Mouse (Mus musculus): Measurements from ENCODE around the gene Dcaf15.

The Dcaf15 gene

GRCm38 (mm10) chr8:84104697-84105609 is at the start of gene Dcaf15:
TSS of gene Dcaf15 (minus strand) at chr8:84104768.
- peak; percentile 99 for DNase-seq (ENCODE audit: low read depth, low spot score)

- DNase-seq (ENCODE audit: low read depth, low spot score): no peak
These were observed 44.6 kb upstream of the Dcaf15 start for GRCm38 (mm10) chr8:84149181-84149580.

GRCm38 (mm10) chr8:84148531-84148850 is 43.9 kb upstream of the Dcaf15 start:
- no peak for DNase-seq (ENCODE audit: low read depth, low spot score)

GRCm38 (mm10) chr8:84147769-84148530 is 43.4 kb upstream of the Dcaf15 start, which contains the start of the genes Cc2d1a and 4930432K21Rik:
TSS of gene Cc2d1a (minus strand) at chr8:84147936.
TSS of gene 4930432K21Rik (plus strand) at chr8:84148025.
- DNase-seq (ENCODE audit: low read depth, low spot score): peak; percentile 98

- peak; percentile 39 for DNase-seq (ENCODE audit: low read depth, low spot score)
These were observed 42.8 kb upstream of the Dcaf15 start for GRCm38 (mm10) chr8:84147324-84147766.

- DNase-seq (ENCODE audit: low read depth, low spot score): no peak
These were observed 40.2 kb upstream of the Dcaf15 start for GRCm38 (mm10) chr8:84144636-84145245.

- DNase-seq (ENCODE audit: low read depth, low spot score): no peak
These were observed 36.3 kb upstream of the Dcaf15 start for GRCm38 (mm10) chr8:84140838-84141237.

- DNase-seq (ENCODE audit: low read depth, low spot score): no peak
These were observed 33.3 kb upstream of the Dcaf15 start for GRCm38 (mm10) chr8:84137848-84138247.

- DNase-seq (ENCODE audit: low read depth, low spot score): no peak
These were observed 27.7 kb upstream of the Dcaf15 start for GRCm38 (mm10) chr8:84132225-84132624.

GRCm38 (mm10) chr8:84130806-84131205 is 26.2 kb upstream of the Dcaf15 start:
- peak; percentile 39 for DNase-seq (ENCODE audit: low read depth, low spot score)

GRCm38 (mm10) chr8:84128277-84128676 is 23.7 kb upstream of the Dcaf15 start:
- no peak for DNase-seq (ENCODE audit: low read depth, low spot score)

GRCm38 (mm10) chr8:84127202-84127901 is 22.8 kb upstream of the Dcaf15 start:
- no peak for DNase-seq (ENCODE audit: low read depth, low spot score)

- DNase-seq (ENCODE audit: low read depth, low spot score): no peak
These were observed 22.2 kb upstream of the Dcaf15 start for GRCm38 (mm10) chr8:84126742-84127141.

GRCm38 (mm10) chr8:84125656-84126055 is 21.1 kb upstream of the Dcaf15 start, which contains the start of gene Podnl1:
TSS of gene Podnl1 (plus strand) at chr8:84125989.
- no peak for DNase-seq (ENCODE audit: low read depth, low spot score)

GRCm38 (mm10) chr8:84122151-84122550 is 17.6 kb upstream of the Dcaf15 start:
- DNase-seq (ENCODE audit: low read depth, low spot score): no peak

GRCm38 (mm10) chr8:84115646-84116045 is 11.1 kb upstream of the Dcaf15 start:
- no peak for DNase-seq (ENCODE audit: low read depth, low spot score)

- no peak for DNase-seq (ENCODE audit: low read depth, low spot score)
These were observed 1.9 kb upstream of the Dcaf15 start for GRCm38 (mm10) chr8:84106216-84107040.

- no peak for DNase-seq (ENCODE audit: low read depth, low spot score)
These were observed 1.1 kb upstream of the Dcaf15 start for GRCm38 (mm10) chr8:84105676-84106075.

- DNase-seq (ENCODE audit: low read depth, low spot score): peak; percentile 59
These were observed 347 bp downstream of the Dcaf15 start for GRCm38 (mm10) chr8:84104221-84104620.

- DNase-seq (ENCODE audit: low read depth, low spot score): no peak
These were observed 967 bp downstream of the Dcaf15 start for GRCm38 (mm10) chr8:84103601-84104000.
